Mouse (Mus musculus) spleen, adult 12 weeks (tissue): ENCODE data around the gene 4933405L10Rik.

Experiments used
- DNase-seq: peaks from one replicate; pipeline ENCODE4 v3.0.0; 2022; ENCODE audit warnings: low spot score

4933405L10Rik gene

GRCm38 (mm10) chr8:105707498-105708403 is at the start of gene 4933405L10Rik, which contains the start of gene Enkd1:
Gene 4933405L10Rik (plus strand): TSS chr8:105707655.
Gene Enkd1 (minus strand): TSS chr8:105708210.
- DNase-seq = peak; percentile 65

- no peak for DNase-seq
These were observed 46.3 kb upstream of the 4933405L10Rik start for GRCm38 (mm10) chr8:105661167-105661566.

DNA sequence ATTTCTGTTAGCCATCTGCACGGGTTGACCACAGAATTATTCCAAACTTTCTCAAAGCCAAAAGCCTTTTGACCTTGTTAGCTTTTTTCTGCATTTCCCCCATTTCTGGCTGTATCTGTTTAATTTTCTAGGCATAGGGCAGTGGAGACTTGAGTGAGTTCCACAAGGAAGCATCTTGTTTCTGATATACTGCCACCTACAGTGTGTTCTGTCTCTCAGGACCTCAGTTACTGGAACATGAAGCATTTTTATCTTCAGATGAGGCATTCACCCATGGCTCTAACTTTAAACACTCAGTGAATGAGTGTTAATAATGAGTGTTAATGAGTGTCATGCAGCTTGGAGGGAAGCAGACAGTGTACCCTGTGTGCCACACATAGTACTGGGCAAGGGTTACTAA is 29.6 kb upstream of the 4933405L10Rik start:
- no peak for DNase-seq

GRCm38 (mm10) chr8:105685325-105685724 is 22.1 kb upstream of the 4933405L10Rik start:
- DNase-seq = no peak

GRCm38 (mm10) chr8:105685796-105686308 is 21.6 kb upstream of the 4933405L10Rik start, which contains the start of gene Carmil2:
Gene Carmil2 (plus strand): TSS chr8:105686274.
- DNase-seq = peak; percentile 69

GRCm38 (mm10) chr8:105686551-105686950 is 20.9 kb upstream of the 4933405L10Rik start:
- DNase-seq = no peak

DNA sequence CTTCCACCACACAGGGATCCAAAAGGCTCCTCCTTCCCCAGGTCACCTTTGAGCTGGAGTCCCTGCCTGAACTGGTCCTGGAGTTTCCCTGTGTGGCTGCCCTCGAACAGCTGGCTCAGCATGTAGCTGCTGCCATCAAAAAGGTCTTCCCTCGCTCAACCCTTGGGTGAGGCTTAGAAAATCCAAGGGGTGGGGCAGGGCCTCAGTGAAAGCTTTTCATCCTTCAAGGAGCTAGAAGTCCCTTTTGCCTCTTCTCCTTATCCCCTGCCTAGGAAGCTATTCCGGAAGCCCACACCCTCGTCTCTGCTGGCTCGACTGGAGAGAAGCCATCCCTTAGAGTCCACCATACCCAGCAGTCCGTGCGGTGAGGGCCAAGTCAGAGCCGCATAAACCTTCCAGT is 19.9 kb upstream of the 4933405L10Rik start:
- DNase-seq = no peak

DNA sequence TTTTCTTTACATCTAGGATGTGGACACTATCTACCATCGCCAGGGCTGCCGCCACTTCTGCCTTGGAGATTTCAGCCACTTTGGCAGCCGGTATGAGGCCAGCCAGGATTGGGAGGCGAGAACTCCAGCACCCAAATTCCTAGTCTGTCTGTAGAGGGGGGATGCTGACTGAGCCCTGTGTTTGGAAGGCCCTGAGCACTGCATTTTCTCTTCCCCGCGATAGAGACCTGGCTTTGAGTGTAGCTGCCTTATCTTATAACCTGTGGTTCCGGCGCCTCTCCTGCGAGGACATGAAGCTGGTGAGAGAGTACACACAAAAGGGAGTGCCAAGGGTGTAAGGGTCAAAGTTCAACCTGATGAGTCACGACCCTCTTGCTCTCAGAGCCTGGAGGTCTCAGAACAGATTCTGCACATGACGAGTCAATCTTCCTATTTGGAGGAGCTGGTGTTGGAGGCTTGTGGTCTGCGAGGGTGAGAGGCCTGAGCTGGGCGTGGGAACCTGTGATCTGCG is 19.2 kb upstream of the 4933405L10Rik start:
- no peak for DNase-seq

DNA sequence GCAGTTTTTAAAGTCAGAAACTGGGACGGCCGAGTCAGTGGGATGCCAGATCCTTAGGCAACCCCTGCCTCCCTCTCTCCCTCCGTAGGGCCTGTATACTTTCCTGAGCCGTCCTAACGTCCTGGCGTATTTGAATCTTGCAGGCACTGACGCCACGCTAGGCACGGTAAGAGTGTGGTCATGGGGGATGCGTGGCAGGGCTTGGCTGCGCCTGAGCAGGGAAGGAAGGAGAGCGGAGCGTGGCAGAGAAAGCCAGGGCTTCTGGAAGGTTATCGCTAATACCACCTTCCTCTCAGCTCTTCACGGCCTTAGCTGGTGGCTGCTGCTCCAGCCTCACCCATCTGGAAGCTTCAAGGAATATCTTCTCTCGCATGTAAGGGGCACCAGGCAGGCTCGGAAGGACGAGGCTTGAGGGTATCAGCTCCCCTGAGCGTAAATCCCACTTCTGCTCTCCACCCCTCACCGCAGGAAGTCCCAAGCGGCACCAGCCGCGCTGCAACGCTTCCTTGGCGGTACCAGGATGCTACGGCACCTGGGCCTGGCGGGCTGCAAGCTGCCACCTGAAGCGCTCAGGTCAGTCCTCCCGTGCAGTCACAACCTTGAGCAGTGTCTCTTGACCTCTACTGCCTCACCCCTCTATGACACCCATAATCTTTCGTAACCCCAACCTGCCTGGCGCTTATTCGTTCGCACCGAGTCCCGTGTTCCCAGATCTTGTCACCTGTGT is 18.0 kb upstream of the 4933405L10Rik start:
- no peak for DNase-seq

DNA sequence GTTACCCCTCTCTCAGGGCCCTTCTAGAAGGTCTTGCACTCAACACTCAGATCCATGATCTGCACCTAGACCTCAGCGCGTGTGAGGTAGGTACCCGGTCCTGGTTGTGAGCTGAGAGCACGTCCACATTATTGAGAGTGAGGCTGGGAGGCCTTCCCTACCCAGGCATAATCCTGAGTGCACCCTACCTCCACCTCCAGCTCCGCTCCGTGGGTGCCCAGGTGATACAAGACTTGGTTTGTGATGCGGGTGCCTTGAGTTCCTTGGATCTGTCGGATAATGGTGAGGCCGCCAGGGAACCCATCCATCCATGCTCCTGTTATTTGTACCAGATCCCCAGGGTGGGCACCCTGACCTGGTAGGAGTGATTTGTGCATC is 17.5 kb upstream of the 4933405L10Rik start:
- DNase-seq = no peak

DNA sequence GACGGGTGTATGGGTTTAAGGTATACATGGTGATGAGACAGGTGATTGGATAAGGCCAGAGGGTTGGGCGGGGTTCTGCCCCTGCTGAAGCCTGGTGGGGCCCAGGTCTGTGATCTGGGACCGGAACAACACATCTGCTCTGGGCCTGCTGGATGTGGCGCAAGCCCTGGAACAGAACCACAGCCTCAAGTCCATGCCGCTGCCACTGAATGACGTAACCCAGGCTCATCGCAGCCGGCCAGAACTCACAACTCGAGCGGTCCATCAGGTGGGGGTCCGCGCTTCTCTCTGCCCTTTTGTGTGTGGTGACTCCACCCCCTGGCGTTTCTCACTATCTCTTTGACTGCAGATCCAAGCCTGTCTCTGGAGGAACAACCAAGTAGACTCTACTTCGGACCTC is 16.5 kb upstream of the 4933405L10Rik start:
- no peak for DNase-seq

DNA sequence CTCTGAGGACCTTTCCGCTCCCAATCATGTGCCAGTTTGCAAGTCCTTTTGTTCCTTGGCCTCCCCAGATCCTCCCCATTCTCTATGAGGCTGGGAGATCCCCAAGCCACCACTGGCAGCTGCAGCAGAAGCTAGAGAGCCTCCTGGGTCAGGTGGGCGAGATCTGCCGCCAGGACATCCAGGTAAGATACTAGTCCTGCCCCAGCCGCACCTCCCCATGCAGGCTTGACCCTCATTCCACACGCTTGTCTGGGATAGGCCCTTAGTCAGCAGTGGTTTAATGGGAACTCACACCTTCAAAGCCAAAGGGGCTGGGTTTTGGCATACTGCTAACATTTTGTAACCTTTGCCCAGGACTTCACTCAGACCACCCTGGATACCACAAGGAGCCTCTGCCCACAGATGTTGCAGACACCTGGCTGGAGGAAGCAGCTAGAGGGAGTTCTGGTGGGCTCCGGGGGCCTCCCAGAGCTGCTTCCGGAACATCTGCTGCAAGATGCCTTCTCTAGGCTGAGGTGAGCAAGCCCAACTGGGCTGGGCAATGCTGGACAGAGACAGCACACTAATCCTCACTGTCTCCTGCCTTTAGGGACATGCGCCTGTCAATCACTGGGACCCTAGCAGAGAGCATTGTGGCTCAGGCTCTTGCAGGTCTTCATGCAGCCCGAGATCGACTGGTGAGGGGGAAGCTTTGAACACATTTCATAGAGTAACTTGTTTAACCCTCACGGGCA is 14.8 kb upstream of the 4933405L10Rik start:
- DNase-seq = no peak

- DNase-seq = no peak
These were observed 13.8 kb upstream of the 4933405L10Rik start for GRCm38 (mm10) chr8:105693648-105694047.

GRCm38 (mm10) chr8:105694051-105694799 is 13.2 kb upstream of the 4933405L10Rik start:
- no peak for DNase-seq

DNA sequence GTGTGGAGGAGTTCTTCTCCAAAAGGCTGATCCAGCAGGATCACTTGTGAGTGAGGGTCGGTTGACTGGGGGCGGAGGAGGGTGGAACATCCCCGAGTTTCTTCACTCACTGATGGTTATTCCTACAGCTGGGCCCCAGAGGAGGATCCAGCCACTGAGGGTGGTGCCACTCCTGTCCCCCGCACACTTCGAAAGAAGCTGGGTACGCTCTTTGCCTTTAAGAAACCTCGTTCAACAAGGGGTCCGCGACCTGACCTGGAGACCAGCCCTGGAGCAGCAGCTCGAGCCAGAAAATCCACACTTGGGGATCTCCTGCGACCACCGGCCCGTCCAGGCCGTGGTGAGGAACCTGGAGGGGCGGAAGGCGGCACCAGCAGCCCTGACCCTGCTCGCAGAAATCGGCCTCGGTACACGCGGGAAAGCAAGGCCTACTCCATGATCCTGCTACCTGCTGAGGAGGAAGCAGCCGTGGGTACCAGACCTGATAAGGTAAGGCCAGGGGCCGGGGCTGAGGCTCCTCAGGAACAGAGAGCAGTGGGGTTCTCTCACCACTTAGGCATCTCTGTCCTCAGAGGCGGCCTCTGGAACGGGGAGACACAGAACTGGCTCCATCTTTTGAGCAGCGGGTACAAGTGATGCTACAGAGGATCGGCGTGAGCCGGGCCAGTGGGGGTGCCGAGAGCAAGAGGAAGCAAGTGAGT is 12.2 kb upstream of the 4933405L10Rik start:
- no peak for DNase-seq

GRCm38 (mm10) chr8:105697196-105697780 is 10.2 kb upstream of the 4933405L10Rik start:
- no peak for DNase-seq

- DNase-seq = no peak
These were observed 8.7 kb upstream of the 4933405L10Rik start for GRCm38 (mm10) chr8:105698734-105699133.

DNA sequence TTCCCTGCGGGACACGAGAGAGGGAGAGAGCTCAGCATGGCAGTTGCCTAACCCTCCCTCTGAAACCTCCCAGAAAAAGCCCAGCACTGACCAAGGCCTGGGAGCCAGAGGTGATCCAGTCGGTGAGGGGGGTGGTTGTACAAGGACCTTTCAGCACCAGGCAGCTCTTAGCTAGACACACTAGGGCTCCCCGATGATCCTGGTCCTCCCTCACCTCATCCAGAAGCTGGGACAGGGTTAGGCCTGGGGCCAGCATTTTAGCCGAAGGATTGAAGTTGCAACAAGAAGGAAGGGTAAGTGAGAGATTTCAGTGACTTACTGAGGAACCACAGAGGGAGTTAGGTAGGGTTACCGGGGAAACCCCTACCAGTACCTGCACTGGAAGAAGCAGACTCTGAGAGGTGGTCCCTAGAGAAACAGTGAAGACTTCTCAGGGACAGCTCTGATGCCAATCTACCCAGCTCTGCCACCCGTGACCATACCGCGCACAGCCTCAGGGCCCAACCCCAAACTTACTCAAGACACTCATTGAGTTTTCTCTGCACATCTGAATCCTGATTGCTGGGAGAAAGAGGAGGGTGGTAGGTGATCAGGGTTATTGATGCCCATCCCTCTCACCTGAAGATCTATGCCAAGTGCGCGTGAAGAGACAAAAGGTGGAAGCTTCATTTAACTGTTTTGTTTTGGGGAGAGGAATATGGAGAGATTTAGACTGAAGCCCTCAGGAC is 7.8 kb upstream of the 4933405L10Rik start:
- no peak for DNase-seq

- DNase-seq = no peak
These were observed 6.9 kb upstream of the 4933405L10Rik start for GRCm38 (mm10) chr8:105700566-105700965.
